Mouse (Mus musculus) limb, embryonic 13.5 days (tissue): ENCODE measurements at regions not wholly inside any gene's neighbourhood (a gene's known extent, or its start where the extent isn't known, plus 50 kb on each side); places are given as distances from the start of the nearest gene placed in this dataset.

Experiments
- ATAC-seq: fragments of 200-750 bp; cut with Nextera tagmentation; 2 replicates; pipeline ENCODE4 v1.8.0; 2017; ENCODE audit warnings: low read depth, moderate number of reproducible peaks, moderate TSS enrichment; ENCODE audit not compliant: low FRiP score
- H3K27ac ChIP-seq: fragments of 300-500 bp; sonication (generic); 2 replicates; pipeline ENCODE4 v1.5.1; 2015; ENCODE audit warnings: inconsistent platforms, mild to moderate bottlenecking, moderate library complexity
- H3K27me3 ChIP-seq: fragments of 300-500 bp; sonication (generic); 2 replicates; pipeline ENCODE4 v1.6.1; 2015; ENCODE audit warnings: mild to moderate bottlenecking, inconsistent platforms
- H3K36me3 ChIP-seq: fragments of 300-500 bp; sonication (generic); 2 replicates; pipeline ENCODE4 v1.6.1; 2015; ENCODE audit warnings: inconsistent platforms, mild to moderate bottlenecking, moderate library complexity
- H3K4me1 ChIP-seq: fragments of 300-500 bp; sonication (generic); 2 replicates; pipeline ENCODE4 v1.6.1; 2015; ENCODE audit warnings: inconsistent platforms
- H3K4me2 ChIP-seq: fragments of 300-500 bp; sonication (generic); replicated peaks from 2 replicates; pipeline ENCODE4 v1.6.1; 2015; ENCODE audit warnings: inconsistent platforms, mild to moderate bottlenecking, moderate library complexity
- H3K4me3 ChIP-seq: fragments of 300-500 bp; sonication (generic); 2 replicates; pipeline ENCODE4 v1.5.1; 2015; ENCODE audit warnings: moderate library complexity, mild to moderate bottlenecking, inconsistent platforms
- H3K9ac ChIP-seq: fragments of 300-500 bp; sonication (generic); 2 replicates; pipeline ENCODE4 v1.6.1; 2015; ENCODE audit warnings: mild to moderate bottlenecking, inconsistent platforms
- H3K9me3 ChIP-seq: fragments of 300-500 bp; sonication (generic); 2 replicates; pipeline ENCODE4 v1.6.1; 2016; ENCODE audit warnings: inconsistent platforms
- WGBS: fragments of 180-500 bp; shearing (Covaris S2); methylation state at CpG from one replicate; pipeline ENCODE4 v1.1.7; 2015; 5-methylcytosine and 5-hydroxymethylcytosine counted together

GRCm38 (mm10) chr13:99118901-99119300 is 65.7 kb upstream of the Zfp366 start:
- H3K36me3 ChIP-seq, result no peaks in the 10 kb centered on the region
- no peak overlapping the region for H3K4me3 ChIP-seq
- H3K27ac ChIP-seq, result no peak overlapping the region
- H3K27me3 ChIP-seq, result no peaks in the 10 kb centered on the region
- peaks cover 9% of the 10 kb centered on the region for H3K4me1 ChIP-seq
- ATAC-seq, result no peak
- H3K4me2 ChIP-seq, result no peak overlapping the region
- no peaks in the 10 kb centered on the region for H3K9me3 ChIP-seq
- WGBS, result 37% methylated on average over 7 of the region's 7 CpGs
- no peak overlapping the region for H3K9ac ChIP-seq

DNA sequence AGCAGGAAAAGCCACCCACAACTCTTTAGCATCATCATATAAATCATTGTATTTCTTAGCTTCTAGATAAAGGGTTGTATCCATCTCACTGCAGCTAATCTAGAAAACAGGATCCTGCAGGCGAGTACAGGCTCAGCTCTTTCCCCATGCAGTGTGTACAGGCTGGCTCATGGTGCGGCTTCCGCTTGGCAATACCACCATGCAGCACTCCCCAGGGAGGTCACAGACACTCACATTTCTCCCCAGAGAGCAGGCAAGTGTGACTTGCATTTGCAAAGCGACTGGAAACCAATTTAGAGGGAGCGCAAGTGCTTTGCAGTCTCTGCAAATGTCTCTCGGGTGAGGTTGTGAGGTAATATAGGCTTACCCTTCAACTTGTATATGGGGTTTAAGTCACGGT is 69.1 kb upstream of the Zfp366 start:
- Histone ChIP-seq H3K27me3 (no peaks in the 10 kb centered on the region), H3K9ac (no peak overlapping the region), H3K4me2 (no peak overlapping the region), H3K4me1 (peaks cover 7% of the 10 kb centered on the region), H3K9me3 (no peaks in the 10 kb centered on the region), H3K4me3 (no peak overlapping the region), H3K36me3 (no peaks in the 10 kb centered on the region), H3K27ac (no peak overlapping the region)
- ATAC-seq, result no peak
- 81% methylated on average over 7 of the region's 7 CpGs for WGBS

- ATAC-seq, result no peak
- Histone ChIP-seq H3K4me3 (no peak overlapping the region), H3K9ac (no peak overlapping the region), H3K27me3 (no peaks in the 10 kb centered on the region), H3K27ac (no peak overlapping the region), H3K36me3 (no peaks in the 10 kb centered on the region), H3K4me1 (peaks cover 7% of the 10 kb centered on the region), H3K4me2 (no peak overlapping the region), H3K9me3 (no peaks in the 10 kb centered on the region)
- 74% methylated on average over 3 of the region's 3 CpGs for WGBS
Observed at GRCm38 (mm10) chr13:99114565-99114964, 70.1 kb upstream of the Zfp366 start.

DNA sequence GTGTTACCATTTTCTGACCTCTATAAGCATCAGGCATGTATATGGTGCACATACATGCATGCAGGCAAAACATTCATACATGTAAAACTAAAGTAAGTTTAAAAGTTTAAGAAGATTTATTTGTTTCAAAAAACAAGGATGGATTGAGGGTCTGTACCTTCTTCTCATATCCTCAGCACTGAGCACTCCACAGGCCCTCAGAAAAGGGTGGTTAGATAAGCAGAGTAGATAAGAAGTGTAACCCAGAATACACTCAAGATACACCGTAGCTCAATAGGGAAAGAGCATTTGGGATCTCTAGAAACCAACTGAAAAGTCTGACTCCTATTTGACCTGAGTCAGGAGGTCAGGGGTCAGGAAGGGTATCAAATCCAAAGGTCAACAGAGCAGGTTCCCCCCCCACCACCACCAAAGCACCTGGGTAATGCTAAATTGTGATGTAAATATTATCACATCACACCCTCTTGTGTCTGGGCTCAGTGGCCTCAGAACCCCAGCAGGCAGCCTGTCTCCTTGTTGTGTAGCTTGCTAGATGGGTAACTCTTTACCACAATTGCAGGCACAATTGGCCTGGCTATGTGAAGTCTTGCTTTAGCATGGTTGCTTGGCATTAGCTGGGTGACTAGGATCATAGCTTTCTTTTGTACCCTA is 72.8 kb upstream of the Zfp366 start:
- H3K9me3 ChIP-seq, result no peaks in the 10 kb centered on the region
- no peak for ATAC-seq
- no peak overlapping the region for H3K4me3 ChIP-seq
- no peaks in the 10 kb centered on the region for H3K4me1 ChIP-seq
- 87% methylated on average over 1 of the region's 1 CpGs for WGBS
- no peak overlapping the region for H3K9ac ChIP-seq
- no peaks in the 10 kb centered on the region for H3K36me3 ChIP-seq
- no peak overlapping the region for H3K27ac ChIP-seq
- no peaks in the 10 kb centered on the region for H3K27me3 ChIP-seq
- no peak overlapping the region for H3K4me2 ChIP-seq

- Histone ChIP-seq H3K4me1 (no peaks in the 10 kb centered on the region), H3K36me3 (no peaks in the 10 kb centered on the region), H3K4me2 (no peak overlapping the region), H3K9ac (no peak overlapping the region), H3K27ac (no peak overlapping the region), H3K4me3 (no peak overlapping the region), H3K27me3 (0 out of 2 replicates have a peak, but pooled peaks cover 3% of the 10 kb centered on the region), H3K9me3 (no peaks in the 10 kb centered on the region)
- WGBS, result 83% methylated on average over 4 of the region's 4 CpGs
- no peak for ATAC-seq
Observed at GRCm38 (mm10) chr13:99107983-99108382, 76.6 kb upstream of the Zfp366 start.

DNA sequence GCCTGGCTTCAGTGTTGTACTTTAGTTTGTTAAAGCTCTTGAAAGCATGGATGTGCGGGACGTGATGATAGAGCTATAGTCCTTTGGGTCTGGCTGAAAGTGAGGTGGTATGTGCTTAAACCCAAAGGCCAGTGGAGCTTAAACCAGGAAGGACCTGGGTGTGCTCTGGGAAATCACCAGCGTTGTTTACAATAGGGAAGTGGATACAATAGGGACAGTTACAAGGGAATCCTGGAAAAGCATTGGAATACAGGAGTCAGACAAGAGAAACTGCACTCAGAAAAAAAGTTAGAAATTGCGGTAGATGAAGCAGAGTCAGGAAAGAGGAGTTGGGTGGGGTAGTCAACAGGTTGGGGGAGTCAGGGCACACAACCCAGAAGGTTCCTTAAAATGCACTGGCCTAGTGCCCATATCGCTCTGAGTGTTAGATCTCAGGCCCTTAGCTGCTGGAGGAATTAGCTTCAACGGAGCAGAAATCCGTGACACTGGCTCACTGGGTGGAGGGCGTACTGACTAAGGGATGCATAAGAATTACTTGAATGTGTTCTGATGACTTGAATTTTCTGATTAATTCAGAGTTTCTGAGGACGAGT is 82.4 kb upstream of the Zfp366 start:
- Histone ChIP-seq H3K9ac (no peak overlapping the region), H3K27ac (no peak overlapping the region), H3K9me3 (no peaks in the 10 kb centered on the region), H3K4me2 (no peak overlapping the region), H3K4me3 (no peak overlapping the region), H3K4me1 (no peaks in the 10 kb centered on the region; the same call in 1 of the 2 replicates), H3K36me3 (no peaks in the 10 kb centered on the region), H3K27me3 (0 out of 2 replicates have a peak, but pooled peaks cover 3% of the 10 kb centered on the region)
- WGBS, result 88% methylated on average over 9 of the region's 9 CpGs
- no peak for ATAC-seq

GRCm38 (mm10) chr13:99100430-99101409 is 83.9 kb upstream of the Zfp366 start:
- Histone ChIP-seq H3K27ac (peak overlapping the region; percentile 44; the same call in 1 of the 2 replicates), H3K4me3 (no peak overlapping the region), H3K27me3 (no peaks in the 10 kb centered on the region), H3K4me1 (no peaks in the 10 kb centered on the region; the same call in 1 of the 2 replicates), H3K36me3 (no peaks in the 10 kb centered on the region), H3K9ac (no peak overlapping the region), H3K9me3 (no peaks in the 10 kb centered on the region), H3K4me2 (peak overlapping the region; percentile 29; the same call in 1 of the 2 replicates)
- 58% methylated on average over 25 of the region's 25 CpGs for WGBS
- no peak for ATAC-seq

GRCm38 (mm10) chr13:99099794-99100429 is 84.7 kb upstream of the Zfp366 start:
- no peak overlapping the region for H3K9ac ChIP-seq
- no peaks in the 10 kb centered on the region for H3K27me3 ChIP-seq
- H3K36me3 ChIP-seq, result no peaks in the 10 kb centered on the region
- H3K4me2 ChIP-seq, result no peak overlapping the region
- ATAC-seq, result no peak
- no peaks in the 10 kb centered on the region; the same call in 1 of the 2 replicates for H3K4me1 ChIP-seq
- 77% methylated on average over 6 of the region's 6 CpGs for WGBS
- H3K4me3 ChIP-seq, result no peak overlapping the region
- H3K27ac ChIP-seq, result no peak overlapping the region
- H3K9me3 ChIP-seq, result no peaks in the 10 kb centered on the region

DNA sequence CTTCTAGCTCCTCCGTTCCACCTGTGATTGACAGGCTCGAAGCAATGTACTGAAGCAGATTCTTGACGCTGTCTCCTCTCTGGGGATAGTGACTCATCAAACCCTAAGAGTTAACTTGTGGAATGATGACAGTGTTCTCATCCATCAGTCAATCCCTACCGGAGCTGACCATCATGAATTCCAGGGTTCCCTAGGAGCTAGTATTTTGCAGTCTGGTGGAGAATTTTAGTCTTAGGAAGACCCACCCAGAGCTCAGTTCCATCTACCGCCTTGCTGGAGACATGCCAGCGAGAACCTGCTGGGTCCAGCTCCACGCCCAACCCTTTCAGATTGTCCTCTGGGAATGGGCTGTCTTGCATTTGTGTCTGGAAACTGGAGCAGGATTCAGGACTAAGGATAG is 85.4 kb upstream of the Zfp366 start:
- H3K4me2 ChIP-seq, result no peak overlapping the region
- H3K4me3 ChIP-seq, result no peak overlapping the region
- ATAC-seq, result no peak
- no peaks in the 10 kb centered on the region for H3K9me3 ChIP-seq
- no peak overlapping the region for H3K27ac ChIP-seq
- H3K4me1 ChIP-seq, result peaks cover under 1% of the 10 kb centered on the region; the same call in 1 of the 2 replicates
- WGBS, result 83% methylated on average over 7 of the region's 7 CpGs
- H3K9ac ChIP-seq, result no peak overlapping the region
- H3K36me3 ChIP-seq, result no peaks in the 10 kb centered on the region
- no peaks in the 10 kb centered on the region for H3K27me3 ChIP-seq

- 93% methylated on average over 6 of the region's 6 CpGs for WGBS
- Histone ChIP-seq H3K27me3 (no peaks in the 10 kb centered on the region), H3K9me3 (no peaks in the 10 kb centered on the region), H3K36me3 (no peaks in the 10 kb centered on the region), H3K9ac (no peak overlapping the region), H3K4me3 (no peak overlapping the region), H3K4me2 (no peak overlapping the region), H3K4me1 (peaks cover 3% of the 10 kb centered on the region; the same call in 1 of the 2 replicates), H3K27ac (no peak overlapping the region)
- no peak for ATAC-seq
Observed at GRCm38 (mm10) chr13:99097606-99098545, 86.7 kb upstream of the Zfp366 start.

DNA sequence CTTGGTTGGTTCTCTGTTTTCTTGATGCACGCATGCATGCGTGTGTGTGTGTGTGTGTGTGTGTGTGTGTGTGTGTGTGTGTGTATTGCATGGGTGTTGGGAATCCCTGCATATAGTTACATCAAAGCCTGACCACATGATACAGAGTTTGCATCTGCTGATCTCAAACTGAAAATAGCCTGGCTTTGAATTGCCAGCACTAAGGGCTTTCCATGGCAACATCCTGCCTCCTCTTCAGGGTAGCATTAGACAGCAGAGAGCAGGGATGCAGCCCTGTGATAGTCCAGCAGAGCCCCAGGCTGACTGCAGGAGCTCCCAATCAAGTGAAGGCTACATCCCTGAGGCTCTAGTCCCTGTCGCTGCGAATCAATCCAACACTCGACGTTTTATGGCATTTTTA is 87.8 kb upstream of the Zfp366 start:
- 87% methylated on average over 6 of the region's 6 CpGs for WGBS

More for the DNA sequence above, 87.8 kb upstream of the Zfp366 start:
- Histone ChIP-seq H3K4me1 (peaks cover 11% of the 10 kb centered on the region; the same call in 1 of the 2 replicates), H3K9ac (no peak overlapping the region), H3K36me3 (no peaks in the 10 kb centered on the region), H3K9me3 (no peaks in the 10 kb centered on the region), H3K27me3 (no peaks in the 10 kb centered on the region), H3K4me3 (no peak overlapping the region), H3K4me2 (no peak overlapping the region), H3K27ac (no peak overlapping the region)
- no peak for ATAC-seq
